Mouse (Mus musculus) 3134 (cell line): ENCODE data around the gene Sh2b1.

Source experiments
- DNase-seq: peaks from one replicate; pipeline ENCODE4 v3.0.0-alpha.2; 2011; ENCODE audit warnings: low spot score; ENCODE audit not compliant: insufficient read length; ENCODE audit errors: extremely low read depth

Gene Sh2b1

GRCm38 (mm10) chr7:126458225-126458624 lies 17.0 kb downstream of the Sh2b1 start:
- no peak for DNase-seq

- no peak for DNase-seq
These were observed 18.6 kb downstream of the Sh2b1 start for GRCm38 (mm10) chr7:126456382-126457266.

DNA sequence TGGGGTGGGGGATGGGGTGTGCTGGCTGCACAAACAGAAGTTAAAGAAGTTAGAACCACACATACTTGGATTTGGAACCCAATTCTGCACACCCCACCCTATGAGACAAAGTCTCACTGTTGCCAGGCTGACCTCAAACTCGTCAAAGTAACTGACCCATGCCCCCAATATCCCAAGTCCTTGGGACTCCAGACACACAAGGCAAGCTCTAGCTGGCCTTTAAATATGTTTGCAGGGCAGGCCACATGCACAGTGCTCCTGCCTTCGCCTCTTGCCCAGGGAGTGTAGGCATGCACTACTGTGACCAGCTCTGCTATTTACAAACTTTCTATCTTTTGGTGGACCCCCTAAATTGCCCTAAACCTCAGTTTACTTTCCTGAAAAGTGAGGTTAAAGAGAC lies 20.0 kb downstream of the Sh2b1 start:
- DNase-seq = no peak

GRCm38 (mm10) chr7:126453861-126454260 lies 21.4 kb downstream of the Sh2b1 start:
- DNase-seq = no peak

- no peak for DNase-seq
These were observed 23.0 kb downstream of the Sh2b1 start for GRCm38 (mm10) chr7:126452244-126452643.

GRCm38 (mm10) chr7:126450641-126451040 lies 24.6 kb downstream of the Sh2b1 start:
- no peak for DNase-seq

DNA sequence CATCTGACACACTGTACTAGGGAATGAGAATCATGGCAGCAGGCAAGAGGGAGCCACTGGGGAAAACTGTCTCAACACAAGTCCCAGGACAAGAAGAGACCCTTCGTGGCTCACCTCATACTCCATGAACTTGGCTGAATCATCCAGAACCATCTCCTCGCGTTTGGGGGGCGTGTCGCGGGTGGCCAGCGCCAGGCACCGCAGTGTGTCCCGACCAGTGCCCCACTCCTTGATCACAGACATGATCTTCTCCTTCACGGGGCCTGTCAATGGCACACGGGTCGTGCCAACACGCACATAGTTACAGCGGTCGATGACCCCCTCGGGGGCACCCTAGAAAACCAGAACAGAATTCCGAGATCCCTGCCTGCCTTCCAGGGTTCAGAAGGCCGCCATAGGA lies 25.2 kb downstream of the Sh2b1 start:
- DNase-seq = no peak

GRCm38 (mm10) chr7:126448481-126448880 lies 26.7 kb downstream of the Sh2b1 start:
- no peak for DNase-seq

DNA sequence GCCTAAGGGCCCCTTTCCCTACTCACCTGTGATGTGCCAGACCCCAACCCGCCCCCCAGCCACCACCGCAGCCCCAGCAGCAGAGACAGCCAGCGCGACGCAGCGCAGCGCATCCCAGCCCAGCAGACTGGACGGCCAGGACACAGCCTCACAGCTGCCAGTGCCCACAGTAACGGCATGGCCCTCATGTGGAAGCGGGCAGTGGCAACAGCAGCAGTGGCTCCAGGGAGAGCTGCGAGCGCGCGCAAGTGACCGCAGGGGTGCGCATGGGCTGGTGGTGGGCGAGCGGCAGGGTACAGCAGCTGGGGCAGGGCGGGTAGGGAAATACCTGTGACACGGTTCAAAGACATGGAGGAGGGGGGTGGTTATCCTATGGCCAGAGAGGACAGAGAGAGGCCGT lies 29.0 kb downstream of the Sh2b1 start:
- no peak for DNase-seq

DNA sequence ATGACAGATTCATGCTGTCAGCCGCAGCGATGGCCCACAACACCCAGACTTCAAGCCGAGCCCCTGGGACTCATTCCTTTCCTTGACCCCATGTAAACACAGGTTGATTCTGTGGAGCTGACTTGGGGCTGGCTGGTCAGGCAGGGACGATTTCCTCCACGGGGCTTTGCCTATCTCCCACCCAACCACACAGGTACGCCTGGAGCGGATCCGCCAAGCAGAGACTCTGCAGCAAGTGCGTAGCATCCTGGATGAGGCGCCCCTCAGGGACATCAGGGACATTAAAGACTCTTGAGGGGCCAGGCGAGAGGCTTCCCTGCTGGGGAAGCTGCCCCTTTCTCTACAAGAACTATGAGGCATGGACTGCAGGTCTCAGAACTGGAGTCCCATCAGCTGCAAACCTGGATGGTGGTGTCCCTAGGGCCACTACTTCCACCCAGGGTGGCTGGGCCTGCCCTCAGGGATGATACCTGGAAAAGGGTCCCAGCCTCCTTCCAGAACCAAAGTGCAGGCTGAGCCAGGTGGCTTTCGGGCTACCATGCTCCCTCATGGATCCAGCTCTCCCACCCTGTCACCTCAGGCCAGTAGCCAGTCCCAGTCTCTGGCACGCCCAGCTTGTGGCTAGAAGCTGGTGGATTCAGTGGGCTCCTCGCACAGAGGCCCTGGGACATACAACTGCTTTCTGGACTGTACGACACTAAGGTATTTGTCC lies 30.0 kb downstream of the Sh2b1 start:
- DNase-seq = no peak

DNA sequence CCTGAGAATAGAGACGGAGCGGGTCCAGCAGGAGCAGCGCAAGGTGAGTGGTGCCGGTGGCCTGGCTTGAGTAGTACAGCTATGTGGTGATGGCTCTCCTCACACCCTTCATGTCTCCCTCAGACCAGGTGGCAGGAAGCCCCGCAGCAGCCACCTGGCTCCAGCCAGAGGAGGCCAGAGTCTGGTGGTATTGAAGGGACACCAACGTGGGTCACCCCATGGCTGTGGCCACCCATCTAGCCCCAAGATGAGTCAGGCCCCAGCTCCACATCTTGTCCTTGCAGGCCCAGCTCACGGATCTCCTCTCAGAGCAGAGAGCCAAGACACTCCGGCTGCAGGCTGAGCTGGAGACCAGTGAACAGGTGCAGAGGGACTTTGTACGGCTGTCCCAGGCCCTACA lies 30.7 kb downstream of the Sh2b1 start:
- DNase-seq = no peak

DNA sequence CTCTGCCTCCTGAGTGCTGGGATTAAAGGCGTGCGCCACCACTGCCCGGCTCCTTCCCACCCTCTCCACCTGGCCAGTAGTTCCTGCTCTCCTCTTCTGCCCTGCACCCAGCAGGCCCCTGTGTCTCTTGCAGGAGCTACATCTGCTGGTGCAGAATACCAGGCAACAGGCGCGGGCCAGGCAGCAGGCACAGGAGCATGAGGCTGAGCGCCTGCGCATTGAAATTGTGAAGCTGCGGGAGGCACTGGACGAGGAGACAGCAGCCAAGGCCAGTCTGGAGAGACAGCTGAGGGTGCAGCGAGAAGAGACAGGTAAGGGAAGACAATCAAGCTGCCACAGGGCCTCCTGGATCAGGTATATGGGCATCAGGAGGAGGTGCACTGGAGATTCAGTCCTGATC lies 31.2 kb downstream of the Sh2b1 start:
- DNase-seq = no peak

DNA sequence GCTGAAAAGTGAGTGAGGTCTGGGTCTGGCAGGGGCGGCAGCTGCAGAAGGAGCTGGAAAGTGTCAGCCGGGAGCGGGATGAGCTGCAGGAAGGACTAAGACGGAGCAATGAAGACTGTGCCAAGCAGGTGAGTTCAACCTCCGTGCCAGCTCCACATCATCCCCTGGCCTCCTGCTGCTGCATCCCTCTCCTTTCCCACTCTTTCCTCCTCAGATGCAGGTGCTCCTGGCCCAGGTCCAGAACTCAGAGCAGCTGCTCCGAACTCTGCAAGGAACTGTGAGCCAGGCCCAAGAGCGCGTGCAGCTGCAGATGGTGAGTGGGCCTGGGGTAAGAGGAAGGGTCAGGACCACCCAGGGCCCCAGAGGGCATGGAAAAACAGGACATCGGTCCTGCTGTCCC lies 35.1 kb downstream of the Sh2b1 start:
- no peak for DNase-seq

DNA sequence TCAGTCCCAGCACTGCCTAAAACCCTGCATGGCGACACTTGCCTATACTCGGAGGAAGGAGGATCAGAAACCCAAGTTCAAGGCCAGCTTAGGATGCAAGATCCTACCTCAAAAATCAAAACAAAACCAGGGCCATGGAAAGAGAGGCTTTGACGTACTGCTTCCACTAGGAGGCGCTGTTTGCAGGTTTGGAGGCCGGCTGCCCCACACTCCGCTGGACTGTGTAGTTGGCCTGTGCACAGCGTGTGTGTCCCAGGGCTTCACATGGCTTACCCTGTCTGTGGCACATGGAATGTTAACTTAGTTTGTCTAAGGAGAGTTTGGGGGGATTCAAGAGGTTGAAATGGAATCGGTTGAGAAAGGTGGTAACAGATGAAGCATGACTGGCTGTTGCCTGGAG lies 38.4 kb downstream of the Sh2b1 start:
- peak; percentile 34 for DNase-seq

DNA sequence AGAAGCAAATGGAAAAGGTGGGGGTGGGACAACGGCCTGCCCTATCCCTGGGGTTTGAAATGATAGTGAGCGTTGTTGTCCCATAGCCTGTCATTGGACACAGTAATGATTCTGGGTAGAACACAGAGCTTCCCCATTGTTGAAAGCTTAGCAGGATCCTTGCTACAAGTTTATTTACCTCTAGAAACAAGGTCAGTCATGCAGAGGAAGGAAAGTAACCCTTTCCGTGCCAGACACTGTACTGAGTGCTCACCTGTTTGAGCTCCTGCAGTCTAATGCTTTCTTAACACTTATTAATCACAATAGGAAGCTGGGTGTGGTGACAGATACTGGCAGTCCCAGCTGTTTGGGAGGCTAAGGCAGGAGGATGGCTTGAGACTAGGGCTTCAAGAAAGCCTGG lies 39.4 kb downstream of the Sh2b1 start:
- DNase-seq = no peak

DNA sequence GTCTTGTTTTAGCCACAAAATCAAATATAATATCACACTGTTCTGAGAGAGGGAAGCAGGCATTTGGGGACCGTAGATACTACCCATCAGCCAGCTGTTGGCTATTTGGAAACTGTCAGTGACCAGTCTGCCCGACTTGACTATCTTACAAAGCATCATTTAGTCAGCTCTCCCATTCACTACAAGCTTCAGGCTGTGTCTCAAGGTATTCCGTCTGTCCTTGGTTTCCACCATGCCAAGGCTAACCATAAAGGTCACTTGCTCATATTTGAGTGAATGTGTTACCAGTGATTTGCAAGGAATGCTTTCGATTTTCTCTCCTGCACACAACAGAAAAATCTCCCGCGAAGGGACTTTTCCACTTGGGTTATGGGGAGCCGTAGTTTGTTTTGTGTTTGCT lies 40.5 kb downstream of the Sh2b1 start:
- no peak for DNase-seq

DNA sequence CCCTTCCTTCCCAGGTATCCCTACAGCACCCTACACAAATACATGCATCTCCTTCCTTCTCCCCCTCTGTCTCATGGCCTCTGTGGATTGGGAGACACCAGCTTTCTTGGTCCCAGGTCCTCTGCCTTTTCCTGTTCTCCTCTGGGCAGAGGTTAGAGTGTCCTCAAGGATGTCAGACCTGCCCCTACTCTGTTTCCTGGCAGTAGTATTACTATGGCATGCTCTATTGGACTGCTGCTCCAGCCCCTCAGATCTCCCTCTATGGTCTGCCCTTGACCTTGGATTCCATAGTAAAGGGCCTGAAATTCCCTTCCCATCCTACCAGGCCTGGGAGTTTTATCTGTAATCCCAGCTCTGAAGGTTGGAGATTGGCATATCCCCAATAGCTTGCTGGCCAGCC lies 45.1 kb downstream of the Sh2b1 start:
- no peak for DNase-seq

DNA sequence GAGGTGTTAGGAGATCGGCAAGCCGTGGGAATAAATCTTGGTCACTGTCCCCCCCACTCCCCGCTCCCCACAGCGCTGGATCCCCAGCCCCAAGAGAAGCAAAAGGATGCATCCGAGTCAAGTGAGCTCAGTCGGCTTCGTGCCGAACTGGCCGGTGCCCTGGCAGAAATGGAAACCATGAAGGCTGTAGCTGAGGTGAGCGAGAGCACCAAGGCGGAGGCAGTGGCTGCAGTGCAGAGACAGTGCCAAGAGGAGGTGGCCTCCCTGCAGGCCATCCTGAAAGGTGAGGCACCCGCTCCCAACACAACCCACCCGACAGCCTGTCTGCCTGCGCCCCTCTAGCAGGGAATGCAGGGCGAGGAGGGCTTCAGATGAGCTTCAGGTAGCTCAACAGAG lies 45.7 kb downstream of the Sh2b1 start:
- no peak for DNase-seq

DNA sequence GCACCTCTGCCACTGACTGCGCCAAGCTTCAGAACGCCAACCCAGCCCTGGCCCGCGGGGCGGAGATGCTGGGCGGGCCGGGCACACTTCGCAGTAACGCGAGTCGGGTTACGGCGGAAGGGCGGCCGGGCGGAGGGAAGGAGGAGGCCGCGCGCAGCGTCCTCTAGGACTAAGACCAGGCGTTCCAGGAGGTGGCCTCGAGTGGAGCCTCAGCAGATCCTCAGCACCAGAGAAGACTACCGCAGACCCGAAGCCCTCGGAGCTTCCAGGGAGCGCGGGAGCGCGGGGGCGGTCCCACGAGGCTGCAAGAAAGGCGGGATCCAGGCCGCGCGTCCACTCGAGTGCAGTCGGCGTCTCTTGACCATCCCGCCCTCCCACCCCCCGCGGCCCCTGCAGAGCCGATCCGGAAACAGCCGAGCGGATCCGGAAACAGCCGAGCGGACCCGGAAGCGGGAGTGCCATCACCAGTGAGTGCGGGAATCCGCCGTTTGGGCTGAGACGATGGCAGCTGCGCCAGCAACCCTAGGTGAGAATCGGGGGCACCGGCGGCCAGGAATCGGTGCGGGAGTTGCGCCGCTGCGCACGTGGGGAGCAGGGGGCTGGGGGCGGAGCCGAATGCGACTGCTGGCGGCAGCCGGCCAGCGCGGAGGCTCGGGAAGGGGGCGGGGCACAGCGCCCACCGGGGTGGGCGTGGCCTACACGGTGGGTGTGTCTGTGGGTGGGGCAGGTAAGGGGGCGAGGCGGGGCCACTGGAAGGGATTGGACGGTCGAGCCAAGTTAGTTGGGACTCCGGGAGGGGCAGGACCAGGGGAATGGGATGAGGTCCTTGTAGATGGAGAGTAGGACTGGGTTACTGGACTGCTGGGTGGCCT lies 46.4 kb downstream of the Sh2b1 start, which contains the start of gene Rabep2:
Gene Rabep2, plus strand, starts transcription at position 129 of the 872 bp plus-strand sequence.
- peak; percentile 94 for DNase-seq

- DNase-seq = no peak
These were observed 47.1 kb downstream of the Sh2b1 start for GRCm38 (mm10) chr7:126428154-126428553.

DNA sequence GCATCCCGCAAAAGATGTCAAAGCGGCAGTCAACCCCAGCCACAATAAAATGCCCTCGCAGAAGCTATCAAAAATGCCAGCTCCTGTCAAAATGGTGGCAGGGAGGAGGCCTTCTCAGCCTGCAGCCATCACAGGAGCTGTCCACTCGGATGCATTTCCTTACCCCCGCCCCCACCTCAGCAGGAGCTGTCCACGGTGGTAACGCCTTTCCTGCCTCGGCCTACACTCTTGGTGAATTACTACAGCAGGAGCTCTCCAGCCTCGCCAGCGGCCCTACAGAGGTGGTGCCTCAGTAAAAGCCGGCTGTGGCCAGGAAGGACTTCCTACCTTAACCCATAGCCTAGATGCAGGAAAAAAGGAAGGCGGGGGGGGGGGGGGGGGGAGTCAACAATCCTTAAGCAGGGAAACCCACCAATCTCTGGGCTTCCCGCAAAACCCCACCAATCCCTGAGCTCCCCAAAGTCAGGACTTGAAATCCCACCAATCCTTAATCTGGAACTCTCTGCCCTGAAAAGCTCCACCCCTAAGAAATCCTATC lies 47.8 kb downstream of the Sh2b1 start:
- DNase-seq = no peak
